Mouse (Mus musculus): ENCODE results near the gene Tnxb.

The Tnxb gene

GRCm38 (mm10) chr17:34660259-34660820 lies 10.0 kb upstream of the Tnxb start:
- DNase-seq: peak; percentile 58

GRCm38 (mm10) chr17:34661121-34661591 lies 9.2 kb upstream of the Tnxb start:
- peak; percentile 85 for DNase-seq

DNA sequence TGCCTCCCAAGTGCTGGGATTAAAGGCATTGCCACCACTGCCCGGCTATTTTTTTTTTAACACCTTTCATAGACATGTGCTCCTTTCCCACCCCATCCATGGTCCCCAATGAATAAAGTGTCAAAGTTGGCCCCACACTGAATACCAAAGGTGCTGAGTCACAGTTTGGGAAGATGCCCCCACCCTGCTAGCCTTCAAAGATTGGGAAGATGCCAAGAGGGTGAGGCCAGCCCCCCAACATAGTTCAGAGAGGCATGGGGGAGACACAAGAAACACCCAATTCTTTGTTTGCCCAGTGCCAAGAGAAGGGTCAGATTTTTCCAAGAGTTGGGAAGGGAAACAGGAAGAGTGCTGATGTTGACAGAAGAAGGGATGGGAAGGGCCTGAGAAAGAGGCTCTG lies 7.9 kb upstream of the Tnxb start:
- DNase-seq: no peak

GRCm38 (mm10) chr17:34662978-34663377 lies 7.4 kb upstream of the Tnxb start:
- DNase-seq: no peak

GRCm38 (mm10) chr17:34663558-34663957 lies 6.8 kb upstream of the Tnxb start:
- DNase-seq: no peak

- no peak for DNase-seq
These were observed 5.9 kb upstream of the Tnxb start for GRCm38 (mm10) chr17:34664472-34664871.

DNA sequence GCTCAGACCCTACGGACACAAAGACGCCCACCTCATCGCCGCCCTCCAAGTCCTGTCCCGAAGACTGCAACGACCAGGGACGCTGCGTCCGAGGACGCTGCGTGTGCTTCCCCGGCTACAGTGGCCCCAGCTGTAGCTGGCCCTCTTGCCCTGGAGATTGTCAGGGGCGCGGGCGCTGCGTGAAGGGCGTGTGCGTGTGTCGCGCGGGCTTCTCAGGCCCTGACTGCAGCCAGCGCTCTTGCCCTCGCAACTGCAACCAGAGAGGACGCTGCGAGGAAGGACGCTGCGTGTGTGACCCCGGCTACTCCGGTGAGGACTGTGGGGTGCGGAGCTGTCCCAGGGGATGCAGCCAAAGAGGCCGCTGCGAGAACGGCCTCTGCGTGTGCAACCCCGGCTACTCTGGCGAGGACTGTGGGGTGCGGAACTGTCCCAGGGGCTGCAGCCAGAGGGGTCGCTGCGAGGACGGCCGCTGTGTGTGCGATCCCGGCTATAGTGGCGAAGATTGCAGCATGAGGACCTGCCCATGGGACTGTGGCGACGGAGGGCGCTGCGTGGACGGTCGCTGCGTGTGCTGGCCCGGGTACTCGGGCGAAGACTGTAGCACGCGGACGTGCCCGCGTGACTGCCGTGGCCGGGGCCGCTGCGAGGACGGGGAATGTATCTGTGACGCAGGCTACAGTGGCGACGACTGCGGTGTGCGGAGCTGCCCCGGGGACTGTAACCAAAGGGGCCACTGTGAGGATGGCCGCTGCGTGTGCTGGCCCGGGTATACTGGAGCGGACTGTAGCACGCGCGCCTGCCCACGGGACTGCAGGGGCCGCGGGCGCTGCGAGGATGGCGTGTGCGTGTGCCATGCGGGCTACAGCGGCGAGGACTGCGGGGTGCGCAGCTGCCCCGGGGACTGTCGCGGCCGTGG lies 1.1 kb downstream of the Tnxb start:
- DNase-seq: no peak

- no peak for DNase-seq
These were observed 2.0 kb downstream of the Tnxb start for GRCm38 (mm10) chr17:34672246-34672792.

- no peak for DNase-seq
These were observed 2.8 kb downstream of the Tnxb start for GRCm38 (mm10) chr17:34673139-34673538.

DNA sequence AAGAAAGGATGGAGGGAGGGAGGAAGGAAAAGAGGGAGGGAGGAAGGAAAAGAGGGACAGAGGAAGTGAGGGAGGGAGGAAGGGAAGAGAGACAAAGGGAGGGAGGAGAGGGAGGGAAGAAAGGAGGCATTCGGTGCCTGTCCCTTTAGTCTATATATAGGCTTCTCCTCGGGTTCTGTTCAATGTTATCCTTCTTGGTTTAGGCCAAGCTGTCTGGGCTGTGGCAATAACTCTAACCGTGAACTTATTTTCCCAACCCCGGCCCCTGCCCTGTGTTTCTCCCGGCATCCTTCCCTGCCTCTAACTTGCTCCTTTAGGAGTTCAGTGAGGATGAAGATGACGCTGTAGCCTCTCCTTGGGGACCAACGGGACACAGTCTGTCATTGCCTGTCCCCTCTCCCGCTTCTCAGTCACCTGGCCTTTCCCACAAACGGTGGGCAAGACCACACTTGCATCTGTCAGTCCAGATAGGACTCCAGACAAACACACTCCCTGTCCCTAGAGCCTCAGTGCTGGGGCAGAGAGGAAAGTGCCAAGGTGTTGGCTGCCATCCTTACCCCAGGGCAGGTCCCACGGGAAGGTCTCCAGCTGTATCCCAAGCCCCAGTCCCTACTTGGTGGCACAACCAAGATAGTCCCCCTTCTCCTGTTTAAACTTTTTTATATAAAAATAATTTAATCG lies 4.3 kb downstream of the Tnxb start:
- DNase-seq: no peak

DNA sequence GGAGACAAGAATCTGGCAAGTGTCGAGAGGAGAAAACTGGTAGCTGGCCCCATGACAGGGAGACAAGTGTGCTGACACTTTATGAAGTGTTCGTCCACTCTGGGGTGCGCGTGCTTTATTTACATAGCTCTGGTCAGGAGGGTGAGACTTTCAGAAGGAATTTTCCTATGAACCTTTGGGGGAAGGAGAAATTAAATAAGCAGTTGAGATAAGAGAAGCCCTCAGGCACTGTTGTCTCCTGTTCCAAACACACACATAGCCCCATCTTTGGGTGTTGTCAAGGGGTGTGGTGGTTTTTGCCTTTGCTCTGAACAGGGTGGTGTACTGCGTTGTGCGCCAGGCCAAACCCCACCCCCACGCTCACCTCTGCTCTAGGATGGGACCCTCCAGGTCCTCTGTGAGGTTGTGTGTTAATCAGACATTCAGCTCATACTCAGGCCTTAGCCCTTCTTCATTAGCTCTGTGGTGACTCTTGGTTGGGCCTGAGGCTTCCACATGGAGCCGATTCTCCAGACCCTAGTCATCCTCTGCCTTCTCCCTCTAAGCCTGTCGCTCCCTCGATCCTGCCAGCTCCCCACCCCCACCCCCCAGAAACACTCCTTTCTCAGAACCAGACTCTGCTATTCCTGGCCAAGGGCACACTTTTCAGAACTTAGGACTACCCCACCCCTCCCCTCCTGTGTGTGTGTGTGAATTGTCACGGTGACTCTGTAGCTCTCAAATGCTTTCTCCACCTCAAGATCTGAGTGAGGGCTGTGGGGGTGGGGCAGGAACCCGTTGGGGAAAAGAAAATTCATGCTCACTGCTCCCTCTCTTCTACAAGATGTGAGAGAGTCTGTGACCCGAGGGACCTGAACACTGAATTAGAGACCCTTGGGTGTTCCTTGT lies 5.1 kb downstream of the Tnxb start:
- peak; percentile 57 for DNase-seq

DNA sequence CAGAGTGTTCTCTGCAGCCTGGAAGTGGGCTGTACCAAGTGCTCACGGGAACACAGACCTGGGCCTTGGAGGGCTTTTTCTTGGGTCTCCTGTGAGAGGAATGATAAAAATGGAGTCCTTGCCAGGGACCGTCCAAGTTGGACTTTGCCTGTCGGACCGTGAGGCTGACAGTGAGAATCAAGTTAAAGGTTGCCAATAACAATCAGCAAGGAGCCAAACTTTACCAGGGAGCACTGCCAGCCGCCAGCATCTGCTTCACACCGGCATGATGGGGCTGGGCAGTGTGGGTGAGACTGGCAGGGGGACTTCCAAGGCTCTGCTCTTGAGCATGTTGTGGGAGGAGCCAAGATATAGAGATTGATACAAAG lies 5.7 kb downstream of the Tnxb start:
- DNase-seq: no peak

GRCm38 (mm10) chr17:34676671-34677070 lies 6.3 kb downstream of the Tnxb start:
- DNase-seq: no peak

- no peak for DNase-seq
These were observed 9.9 kb downstream of the Tnxb start for GRCm38 (mm10) chr17:34680191-34680590.

DNA sequence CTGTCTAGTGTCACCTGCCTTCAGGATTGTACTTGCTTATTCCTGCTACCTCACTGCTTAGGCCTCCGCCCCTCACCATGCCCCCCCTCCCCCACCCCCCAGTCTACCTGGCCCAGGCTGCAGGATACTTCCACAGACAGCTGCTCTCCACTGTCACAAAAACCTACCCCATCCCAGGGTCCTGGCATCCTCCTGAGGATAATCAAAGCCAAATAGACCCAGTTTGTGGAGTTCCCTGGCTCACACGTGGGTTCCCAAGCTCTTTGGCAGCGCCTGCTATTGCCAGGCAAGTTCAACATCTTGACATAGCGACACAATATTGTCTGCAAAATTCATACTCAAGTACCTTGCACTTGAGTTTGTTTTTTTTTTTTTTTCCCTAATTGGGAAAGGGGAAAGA lies 10.3 kb downstream of the Tnxb start:
- no peak for DNase-seq

DNA sequence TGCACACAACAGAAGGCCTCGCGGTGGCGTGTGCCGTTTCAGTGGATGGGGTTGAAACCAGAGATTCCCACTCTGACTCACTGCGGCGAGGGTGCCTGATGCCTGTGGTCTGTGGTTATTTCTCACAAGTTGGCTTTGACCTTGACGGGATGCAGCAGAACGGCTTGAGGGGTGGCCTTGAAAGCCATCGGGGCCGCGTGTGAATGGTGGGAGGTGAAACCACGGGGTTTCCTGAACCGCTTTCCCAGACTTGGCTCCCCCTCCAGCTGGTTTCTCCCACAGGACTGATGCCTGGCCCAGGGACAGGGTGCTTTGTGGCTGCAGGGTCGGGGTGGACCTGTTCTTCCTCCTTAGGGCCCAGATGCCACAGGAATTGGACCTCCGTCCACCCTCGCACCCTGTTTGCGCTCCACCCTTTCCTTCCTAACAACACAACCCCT lies 10.8 kb downstream of the Tnxb start:
- DNase-seq: peak; percentile 70

- peak; percentile 54 for DNase-seq
These were observed 11.7 kb downstream of the Tnxb start for GRCm38 (mm10) chr17:34681881-34682536.

GRCm38 (mm10) chr17:34683179-34683578 lies 12.8 kb downstream of the Tnxb start:
- peak; percentile 51 for DNase-seq

DNA sequence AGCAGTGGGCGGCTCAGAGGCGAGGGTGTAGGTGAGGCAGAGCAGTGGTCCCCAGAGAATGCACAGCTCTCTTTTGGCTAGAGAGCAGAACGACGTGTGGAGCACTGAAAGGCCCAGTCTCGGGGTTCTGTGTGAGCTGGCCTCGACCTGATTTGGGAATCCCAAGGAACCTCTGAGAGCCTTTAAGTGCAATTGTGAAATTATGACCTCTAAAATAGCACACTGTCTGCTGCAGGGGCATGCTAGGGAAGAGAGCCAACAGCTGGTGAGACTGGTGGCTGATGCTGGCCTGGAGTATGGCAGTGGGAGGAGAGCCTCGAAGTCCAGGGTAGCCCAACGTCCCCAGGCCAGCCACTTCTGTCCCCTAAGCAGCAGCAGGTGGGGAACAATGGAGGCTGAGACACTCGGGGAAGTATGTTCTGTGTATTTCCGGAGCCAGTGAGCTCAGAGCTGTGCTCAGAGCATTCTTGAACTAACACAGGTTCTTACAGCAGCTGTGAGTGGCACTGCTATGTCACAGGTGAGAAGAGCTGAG lies 13.4 kb downstream of the Tnxb start:
- no peak for DNase-seq

- peak; percentile 49 for DNase-seq
These were observed 14.0 kb downstream of the Tnxb start for GRCm38 (mm10) chr17:34684253-34684893.

Measured in lung, postnatal 10 days (tissue).